Mouse (Mus musculus): ENCODE measurements around the gene Gm2a. TPM values are rescaled to one million over a fixed set of nuclear protein-coding genes. Genes with fewer than 3 reads are reported as not detected.
A peak's percentile ranks its signal among the peaks of the same experiment; 100 is the strongest.

The Gm2a gene
- total and polyA plus RNA-seq, 3 experiments: 0.19 to 0.52 TPM; not detected in 1

GRCm38 (mm10) chr11:55099868-55100267, 2.0 kb downstream of the Gm2a start:
- no peak overlapping the region for H3K9ac ChIP-seq (ENCODE audit: control insufficient read depth, low read depth, low read length, poor library complexity, severe bottlenecking)
- H3K4me1 ChIP-seq (ENCODE audit: control insufficient read depth in 1 of 2, insufficient read depth in 2 of 2, low read length in 2 of 2): peaks cover 4 to 6% of the 10 kb centered on the region in 2 experiments
- H3K27ac ChIP-seq (ENCODE audit: control insufficient read depth, low read depth, low read length): no peak overlapping the region
- no peak overlapping the region for H3K4me3 ChIP-seq (ENCODE audit: control insufficient read depth in 1 of 2, insufficient read depth in 1 of 2, low read depth in 2 of 2, low read length in 2 of 2)
- TF ChIP-seq HCFC1 (IDR thresholded peaks at IDR 0.05; ENCODE audit: low read depth, low read length) (0 out of 2 replicates have a peak, but pooled peaks have one; percentile 29), SIN3A (IDR thresholded peaks at IDR 0.05; ENCODE audit: low read length) (peak; percentile 20), TCF12 (IDR thresholded peaks at IDR 0.05; ENCODE audit: low read depth, low read length) (no peak), CHD2 (IDR thresholded peaks at IDR 0.05; ENCODE audit: low read length) (no peak), MYC (IDR thresholded peaks at IDR 0.05; ENCODE audit: low read depth, low read length) (no peak), MAX (IDR thresholded peaks at IDR 0.05; ENCODE audit: low read length) (no peak), RAD21 (IDR thresholded peaks at IDR 0.05; ENCODE audit: low read depth, low read length) (no peak), GABPA (IDR thresholded peaks at IDR 0.05; ENCODE audit: low read depth, low read length) (no peak), MYB (IDR thresholded peaks at IDR 0.05; ENCODE audit: low read depth, low read length) (no peak), MAZ (IDR thresholded peaks at IDR 0.05; ENCODE audit: low read depth, low read length) (no peak), TBP (IDR thresholded peaks at IDR 0.05; ENCODE audit: low read depth, low read length) (no peak), UBTF (IDR thresholded peaks at IDR 0.05; ENCODE audit: borderline replicate concordance, insufficient read depth, low read depth, low read length) (no peak), SMC3 (IDR thresholded peaks at IDR 0.05; ENCODE audit: low read depth, low read length) (0 out of 2 replicates have a peak, but pooled peaks have one; percentile 4), BHLHE40 (IDR thresholded peaks at IDR 0.05; ENCODE audit: borderline replicate concordance, low read depth, low read length) (no peak), ZNF384 (IDR thresholded peaks at IDR 0.05; ENCODE audit: low read depth, low read length) (no peak), CTCF (IDR thresholded peaks at IDR 0.05 in 2 of 3, conservative IDR thresholded peaks at IDR 0.05 in 1 of 3; ENCODE audit: control insufficient read depth in 1 of 3, insufficient read depth in 1 of 3, low read depth in 2 of 3, low read length in 3 of 3, poor library complexity in 1 of 3, severe bottlenecking in 1 of 3) (no peak), EP300 (IDR thresholded peaks at IDR 0.05; ENCODE audit: low read depth in 1 of 2, low read length in 2 of 2) (peak in 1 of 2 experiments; percentile 52; a peak in 1 of 4 replicates), RCOR1 (IDR thresholded peaks at IDR 0.05; ENCODE audit: low read depth, low read length) (no peak; the same call in 1 of the 2 replicates), GATA1 (IDR thresholded peaks at IDR 0.05; ENCODE audit: low read depth, low read length) (0 out of 2 replicates have a peak, but pooled peaks have one; percentile 11), MXI1 (IDR thresholded peaks at IDR 0.05; ENCODE audit: low read depth, low read length) (no peak), ETS1 (IDR thresholded peaks at IDR 0.05; ENCODE audit: low read depth, low read length) (peak; percentile 5; the same call in 1 of the 2 replicates), MEF2A (IDR thresholded peaks at IDR 0.05; ENCODE audit: extremely low read depth, insufficient replicate concordance, low read depth, low read length, poor library complexity, severe bottlenecking) (no peak), ZKSCAN1 (IDR thresholded peaks at IDR 0.05; ENCODE audit: low read depth, low read length) (no peak), MAFK (IDR thresholded peaks at IDR 0.05; ENCODE audit: borderline replicate concordance, low read depth, low read length) (no peak), TAL1 (IDR thresholded peaks at IDR 0.05; ENCODE audit: low read length) (no peak), ELF1 (IDR thresholded peaks at IDR 0.05; ENCODE audit: low read depth, low read length) (no peak), JUND (IDR thresholded peaks at IDR 0.05; ENCODE audit: low read depth, low read length) (no peak)
- H3K27me3 ChIP-seq (ENCODE audit: control insufficient read depth in 1 of 2, insufficient read depth in 2 of 2, low read length in 2 of 2): peaks cover 0 to 3% of the 10 kb centered on the region in 2 experiments; a peak in 2 of 4 replicates
- H3K9me3 ChIP-seq (replicated peaks; ENCODE audit: insufficient read depth, low read length): no peaks in the 10 kb centered on the region
- H3K79me2 ChIP-seq (ENCODE audit: control insufficient read depth, insufficient read depth, low read length, poor library complexity): no peaks in the 10 kb centered on the region
- H3K36me3 ChIP-seq (ENCODE audit: control insufficient read depth in 1 of 2, insufficient read depth in 2 of 2, low read length in 2 of 2): peaks cover 0 to 9% of the 10 kb centered on the region in 2 experiments; a peak in 2 of 4 replicates
- DNase-seq (ENCODE audit: low read depth, low spot score): peak; percentile 88
